In genomic region chr8:76901430-76902204, GRCm38 (mm10) we compare ENCODE assay signal across 8 mouse cellular contexts. TPM values are rescaled to one million over a fixed set of nuclear protein-coding genes. Genes with fewer than 3 reads are reported as not detected.
DNase-seq lines count a peak whose midpoint lies in the region; ATAC-seq and TF ChIP-seq lines count a peak whose summit lies in the region.

No protein-coding gene starts in this region.

- DNase-seq in gastrocnemius, adult 8-10 months (ENCODE audit: low spot score in 2 of 2) = peak; percentile 96 to 98
- DNase-seq in hindbrain, postnatal 0 days (ENCODE audit: low spot score) = peak; percentile 97
- peak; percentile 96 to 98 for DNase-seq in left cerebral cortex, adult 18-20 months (ENCODE audit: low spot score in 2 of 2)
- peak; percentile 96 to 98 for DNase-seq in lung, postnatal 4 days
- peak; percentile 98 for DNase-seq in retina, postnatal 1 day
- peak; percentile 87 for DNase-seq in thymus, postnatal 4 days

- peak overlapping the region; percentile 63 for H3K9ac ChIP-seq in hindbrain, postnatal 0 days (replicated peaks; ENCODE audit: low read length)

- H3K36me3 ChIP-seq in hindbrain, postnatal 0 days (ENCODE audit: insufficient read depth, low read length) = no peaks in the 10 kb centered on the region

- peak overlapping the region; percentile 83 for H3K4me3 ChIP-seq in hindbrain, postnatal 0 days (ENCODE audit: low read length)

- no peak for TF ChIP-seq CTCF in hindbrain, postnatal 0 days (IDR thresholded peaks at IDR 0.05; ENCODE audit: low read depth)

- no peak overlapping the region for H3K27ac ChIP-seq in hindbrain, postnatal 0 days

- H3K4me1 ChIP-seq in hindbrain, postnatal 0 days (ENCODE audit: insufficient read depth, low read length) = 0 out of 2 replicates have a peak, but pooled peaks cover 4% of the 10 kb centered on the region

- 0% methylated on average over 41 of the region's 41 CpGs for WGBS in hindbrain, postnatal 0 days

- peak overlapping the region; percentile 100 for H3K4me2 ChIP-seq in hindbrain, postnatal 0 days (ENCODE audit: low read depth, low read length)

- H3K27me3 ChIP-seq in hindbrain, postnatal 0 days (ENCODE audit: insufficient read depth, low read length) = no peaks in the 10 kb centered on the region

- H3K9me3 ChIP-seq in hindbrain, postnatal 0 days (ENCODE audit: low read length) = no peaks in the 10 kb centered on the region

- ATAC-seq in activated CD4-positive, CD25-positive, alpha-beta regulatory T cell, adult 4 months = peak; percentile 85
- peak; percentile 86 for ATAC-seq in common myeloid progenitor, adult 5-6 weeks (replicated peaks; ENCODE audit: low read depth, poor library complexity, severe bottlenecking)
- peak; percentile 97 for ATAC-seq in hindbrain, postnatal 0 days

RNA-seq across cellular contexts. Expression of gene Nr3c2, which starts 2.4 kb away (rescaled TPM):
- polyA plus RNA-seq in activated CD4-positive, CD25-positive, alpha-beta regulatory T cell, adult 4 months (2017; shearing (Covaris generic)) = 1 to 10 TPM; 1.7 to 2.8 TPM
- 0.24 and 6.6 TPM in 2 replicates for total RNA-seq in common myeloid progenitor, adult 5-6 weeks (2017)
- 10 to 100 TPM; 12.7 to 14.8 (median 13.1) TPM for total RNA-seq in gastrocnemius, adult 8-10 months (2022)
- 6.8 and 8.8 TPM in 2 replicates for total RNA-seq in hindbrain, postnatal 0 days (2014; rRNA removed)
- polyA plus RNA-seq in hindbrain, postnatal 0 days (2015; fragmentation: Nextera tagmentation; extraction: Ambion mirVana) = 6.5 and 6.9 TPM in 2 replicates
- total RNA-seq in left cerebral cortex, adult 18-20 months (2021) = 10 to 100 TPM; 39.8 to 40.6 TPM
